Mouse (Mus musculus) bone marrow, adult 2 months (tissue): ENCODE measurements around the gene Upk1a.

ENCODE experiments used
- CTCF ChIP-seq: fragments of 200-500 bp; IDR thresholded peaks from 2 replicates; pipeline ENCODE4 v1.5.1; 2011; ENCODE audit warnings: low read length, control low read depth; ENCODE audit not compliant: control insufficient read depth, insufficient read depth
- POLR2A ChIP-seq: fragments of 200-500 bp; IDR thresholded peaks from 2 replicates; pipeline ENCODE4 v1.6.1; 2011; ENCODE audit warnings: low read depth, mild to moderate bottlenecking, control low read depth, low read length, borderline replicate concordance; ENCODE audit not compliant: control insufficient read depth

DNA sequence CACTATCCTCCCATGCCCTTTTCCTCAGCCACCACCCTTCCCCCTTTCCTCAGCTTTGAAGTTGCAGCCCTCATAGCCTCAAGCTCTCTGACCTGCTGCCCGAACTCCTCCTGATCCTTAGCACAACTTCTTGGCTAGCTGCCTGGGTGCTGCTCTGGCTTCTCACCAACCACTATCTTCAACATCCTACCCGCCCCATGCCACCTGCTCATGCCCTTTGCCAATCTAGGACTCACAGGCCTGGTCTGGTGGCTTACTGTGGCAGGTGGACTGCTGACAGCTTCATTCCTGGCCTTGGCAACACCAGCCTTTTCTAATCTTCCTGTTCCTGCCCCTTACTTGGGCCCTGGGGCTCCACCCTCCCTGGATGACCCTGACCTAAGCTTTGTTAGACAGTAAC is 39.7 kb downstream of the Upk1a start:
- TF ChIP-seq CTCF (no peak), POLR2A (no peak)
